Mouse (Mus musculus): ENCODE results near the gene Fscn1. TPM values are rescaled to one million over a fixed set of nuclear protein-coding genes. Genes with fewer than 3 reads are reported as not detected.

Gene Fscn1
- polyA plus RNA-seq, 1 experiment, result 115 TPM

DNA sequence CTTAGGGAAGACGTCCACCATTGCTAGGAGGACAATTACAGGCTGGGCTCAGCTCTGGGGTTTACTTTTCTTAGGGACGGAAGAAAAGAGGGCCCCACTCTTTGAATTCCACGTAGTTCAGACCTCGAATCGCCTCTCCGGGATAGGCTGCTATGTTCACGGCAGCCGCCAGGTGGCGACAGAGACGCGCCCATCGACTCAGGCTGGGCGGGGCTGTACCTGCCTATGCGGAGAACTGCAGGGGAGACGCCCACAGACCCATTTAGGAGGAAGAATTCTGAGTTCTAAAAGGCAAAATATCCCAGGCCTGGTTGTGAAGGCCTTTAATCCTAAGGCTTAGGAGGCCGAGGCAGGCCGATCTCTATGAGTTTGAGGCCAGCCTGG, 23.8 kb upstream of the Fscn1 start:
- H3K27me3 ChIP-seq (ENCODE audit: control insufficient read depth, insufficient read depth, low read length), result no peaks in the 10 kb centered on the region
- DNase-seq, result peak; percentile 74 to 86
- no peak overlapping the region for H3K27ac ChIP-seq (ENCODE audit: insufficient read depth, low read length)
- no peak for TF ChIP-seq POLR2A (IDR thresholded peaks at IDR 0.05; ENCODE audit: borderline replicate concordance, insufficient read depth, low read length)
- TF ChIP-seq CTCF (IDR thresholded peaks at IDR 0.05; ENCODE audit: borderline replicate concordance, insufficient read depth, low read depth, low read length), result peak; percentile 88
- peaks cover 7% of the 10 kb centered on the region; the same call in 1 of the 2 replicates for H3K4me1 ChIP-seq (ENCODE audit: control insufficient read depth, insufficient read depth, low read length)
- H3K4me3 ChIP-seq (replicated peaks; ENCODE audit: insufficient read depth, low read depth, low read length), result peak overlapping the region; percentile 35
- WGBS, result 6% methylated on average over 17 of the region's 17 CpGs

DNA sequence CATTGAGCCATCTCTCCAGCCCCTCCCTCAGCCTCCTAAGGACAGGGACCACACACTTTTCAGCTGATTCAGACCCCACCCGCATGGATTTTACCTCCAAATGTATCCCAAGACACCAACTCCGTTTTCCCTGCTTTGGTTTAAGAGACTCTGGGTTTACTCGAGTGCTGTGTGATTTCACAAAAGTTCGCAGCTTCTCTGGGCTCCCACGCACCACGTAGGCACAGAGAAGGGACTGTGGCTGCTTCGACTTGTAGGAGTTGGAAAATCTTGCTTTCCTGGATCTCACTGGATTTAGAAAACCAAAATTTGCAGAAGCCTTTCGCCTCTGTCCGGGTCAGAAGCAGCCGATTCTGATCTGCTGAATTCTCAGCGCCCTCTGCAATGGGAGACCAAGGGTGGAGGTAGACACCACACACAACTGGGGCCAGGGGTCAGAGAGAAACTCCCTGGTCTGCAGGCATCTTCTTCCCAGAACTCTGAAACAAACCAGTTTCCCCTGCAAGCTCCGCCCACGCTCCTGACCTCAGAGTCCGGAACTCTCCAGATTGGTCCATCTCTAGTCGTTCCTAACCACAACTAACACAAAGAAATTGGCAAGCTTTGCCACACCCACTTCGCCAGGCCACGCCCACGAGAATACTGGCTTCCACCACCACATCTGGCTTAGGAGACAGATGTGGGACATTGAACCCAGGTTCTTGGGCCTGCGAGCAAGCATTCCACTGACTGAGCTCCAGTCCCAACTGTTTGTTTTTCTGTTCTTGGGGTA, 22.0 kb upstream of the Fscn1 start:
- Histone ChIP-seq H3K27me3 (ENCODE audit: control insufficient read depth, insufficient read depth, low read length) (no peaks in the 10 kb centered on the region), H3K4me1 (ENCODE audit: control insufficient read depth, insufficient read depth, low read length) (no peaks in the 10 kb centered on the region; the same call in 1 of the 2 replicates), H3K27ac (ENCODE audit: insufficient read depth, low read length) (no peak overlapping the region), H3K4me3 (replicated peaks; ENCODE audit: insufficient read depth, low read depth, low read length) (no peak overlapping the region)
- WGBS, result 53% methylated on average over 19 of the region's 19 CpGs
- TF ChIP-seq CTCF (IDR thresholded peaks at IDR 0.05; ENCODE audit: borderline replicate concordance, insufficient read depth, low read depth, low read length) (no peak), POLR2A (IDR thresholded peaks at IDR 0.05; ENCODE audit: borderline replicate concordance, insufficient read depth, low read length) (no peak)
- DNase-seq, result no peak

DNA sequence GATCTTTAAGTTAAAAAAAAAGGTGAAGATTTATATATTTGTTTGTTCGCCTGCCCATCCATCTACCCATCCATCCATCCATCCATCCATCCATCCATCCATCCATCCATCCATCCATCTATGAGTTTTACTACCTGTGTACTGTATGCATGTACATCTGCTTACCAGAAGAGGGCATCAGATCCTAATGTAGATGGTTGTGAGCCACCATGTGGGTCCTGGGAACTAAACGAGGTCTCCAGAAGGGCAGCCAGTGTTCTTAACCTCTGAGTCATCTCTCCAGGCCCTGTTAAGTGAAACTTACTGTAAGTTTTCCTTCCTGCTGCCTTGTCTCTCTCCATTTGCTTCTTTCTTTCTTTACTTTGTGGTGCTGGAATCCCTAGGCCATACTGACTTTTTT, 19.8 kb upstream of the Fscn1 start:
- 77% methylated on average over 2 of the region's 2 CpGs for whole genome bisulfite sequencing
- H3K4me1 ChIP-seq (ENCODE audit: control insufficient read depth, insufficient read depth, low read length), result no peaks in the 10 kb centered on the region; the same call in 1 of the 2 replicates
- H3K27me3 ChIP-seq (ENCODE audit: control insufficient read depth, insufficient read depth, low read length), result no peaks in the 10 kb centered on the region
- no peak overlapping the region for H3K4me3 ChIP-seq (replicated peaks; ENCODE audit: insufficient read depth, low read depth, low read length)
- TF ChIP-seq CTCF (IDR thresholded peaks at IDR 0.05; ENCODE audit: borderline replicate concordance, insufficient read depth, low read depth, low read length) (no peak), POLR2A (IDR thresholded peaks at IDR 0.05; ENCODE audit: borderline replicate concordance, insufficient read depth, low read length) (no peak)
- H3K27ac ChIP-seq (ENCODE audit: insufficient read depth, low read length), result no peak overlapping the region
- no peak for DNase-seq

DNA sequence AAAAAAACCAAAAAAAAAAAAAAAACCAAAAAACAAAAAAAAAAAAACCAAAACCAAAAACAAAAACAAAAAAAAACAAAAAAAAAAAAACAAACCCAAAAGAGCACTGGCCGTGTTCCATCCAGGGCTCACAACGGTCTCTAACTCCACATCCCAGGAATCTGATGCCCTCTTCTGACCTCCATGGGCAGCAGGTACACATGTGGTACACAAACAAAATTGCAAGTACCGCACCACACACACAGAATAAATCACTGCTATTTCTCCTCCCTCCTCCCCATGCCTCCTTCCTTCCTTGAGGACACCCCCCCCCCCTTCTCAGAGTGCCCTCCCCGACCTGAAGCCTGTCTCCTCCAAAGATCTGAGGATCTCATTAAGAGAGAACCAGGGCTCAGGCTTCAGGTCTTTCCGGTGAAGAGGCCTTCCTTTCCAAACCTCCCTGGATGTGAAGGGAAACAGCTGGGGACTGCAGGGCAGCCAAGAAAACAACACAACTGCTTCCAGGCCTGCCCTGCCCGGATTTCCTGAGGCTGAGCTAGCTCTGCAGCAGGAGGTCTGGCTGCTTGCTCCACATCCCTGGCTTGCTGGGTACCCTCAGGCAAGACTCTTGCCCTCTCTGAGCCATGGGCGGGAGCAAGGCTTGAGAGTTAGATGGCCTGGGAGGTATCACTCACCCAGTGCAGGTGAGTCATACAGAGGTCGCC, 15.0 kb upstream of the Fscn1 start:
- 62% methylated on average over 8 of the region's 8 CpGs for WGBS
- TF ChIP-seq CTCF (IDR thresholded peaks at IDR 0.05; ENCODE audit: borderline replicate concordance, insufficient read depth, low read depth, low read length) (no peak), POLR2A (IDR thresholded peaks at IDR 0.05; ENCODE audit: borderline replicate concordance, insufficient read depth, low read length) (no peak)
- no peaks in the 10 kb centered on the region for H3K27me3 ChIP-seq (ENCODE audit: control insufficient read depth, insufficient read depth, low read length)
- no peaks in the 10 kb centered on the region for H3K4me1 ChIP-seq (ENCODE audit: control insufficient read depth, insufficient read depth, low read length)
- no peak overlapping the region for H3K4me3 ChIP-seq (replicated peaks; ENCODE audit: insufficient read depth, low read depth, low read length)
- no peak overlapping the region for H3K27ac ChIP-seq (ENCODE audit: insufficient read depth, low read length)
- no peak for DNase-seq

GRCm38 (mm10) chr5:142947460-142947859, 12.7 kb upstream of the Fscn1 start:
- no peak for DNase-seq
- Histone ChIP-seq H3K27me3 (ENCODE audit: control insufficient read depth, insufficient read depth, low read length) (no peaks in the 10 kb centered on the region), H3K4me3 (replicated peaks; ENCODE audit: insufficient read depth, low read depth, low read length) (no peak overlapping the region), H3K27ac (ENCODE audit: insufficient read depth, low read length) (no peak overlapping the region), H3K4me1 (ENCODE audit: control insufficient read depth, insufficient read depth, low read length) (no peaks in the 10 kb centered on the region)
- TF ChIP-seq CTCF (IDR thresholded peaks at IDR 0.05; ENCODE audit: borderline replicate concordance, insufficient read depth, low read depth, low read length) (no peak), POLR2A (IDR thresholded peaks at IDR 0.05; ENCODE audit: borderline replicate concordance, insufficient read depth, low read length) (no peak)
- WGBS, result 90% methylated on average over 7 of the region's 7 CpGs

DNA sequence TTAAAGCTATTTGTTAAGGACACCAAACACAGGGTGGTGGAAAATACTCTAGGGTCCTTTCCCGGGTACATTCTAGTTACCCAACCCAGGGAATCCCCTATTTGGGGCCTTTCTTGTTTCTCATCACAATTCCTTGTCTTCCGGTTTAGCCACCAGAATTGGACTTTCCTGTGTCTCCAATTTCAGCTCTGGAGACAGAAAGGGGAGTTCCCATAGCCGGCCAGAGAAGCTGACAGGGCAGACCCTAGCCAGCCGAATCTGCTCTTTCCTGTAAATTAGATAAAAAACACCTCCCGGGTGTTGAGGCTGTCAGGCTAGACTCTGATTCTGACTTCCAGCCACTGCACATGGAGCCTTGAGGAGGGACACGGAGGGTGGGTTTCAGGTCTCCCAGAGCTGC, 10.6 kb upstream of the Fscn1 start:
- H3K4me3 ChIP-seq (replicated peaks; ENCODE audit: insufficient read depth, low read depth, low read length), result no peak overlapping the region
- H3K4me1 ChIP-seq (ENCODE audit: control insufficient read depth, insufficient read depth, low read length), result no peaks in the 10 kb centered on the region; the same call in 1 of the 2 replicates
- no peak for DNase-seq
- TF ChIP-seq CTCF (IDR thresholded peaks at IDR 0.05; ENCODE audit: borderline replicate concordance, insufficient read depth, low read depth, low read length) (no peak), POLR2A (IDR thresholded peaks at IDR 0.05; ENCODE audit: borderline replicate concordance, insufficient read depth, low read length) (no peak)
- H3K27me3 ChIP-seq (ENCODE audit: control insufficient read depth, insufficient read depth, low read length), result no peaks in the 10 kb centered on the region
- no peak overlapping the region for H3K27ac ChIP-seq (ENCODE audit: insufficient read depth, low read length)
- WGBS, result 69% methylated on average over 6 of the region's 6 CpGs

GRCm38 (mm10) chr5:142950405-142950804, 9.7 kb upstream of the Fscn1 start:
- no peaks in the 10 kb centered on the region; the same call in 1 of the 2 replicates for H3K4me1 ChIP-seq (ENCODE audit: control insufficient read depth, insufficient read depth, low read length)
- peak in 1 of 2 experiments; percentile 44 for DNase-seq

More at GRCm38 (mm10) chr5:142950405-142950804, 9.7 kb upstream of the Fscn1 start:
- H3K27ac ChIP-seq (ENCODE audit: insufficient read depth, low read length), result no peak overlapping the region
- no peak overlapping the region for H3K4me3 ChIP-seq (replicated peaks; ENCODE audit: insufficient read depth, low read depth, low read length)
- H3K27me3 ChIP-seq (ENCODE audit: control insufficient read depth, insufficient read depth, low read length), result no peaks in the 10 kb centered on the region
- 2% methylated on average over 6 of the region's 6 CpGs for WGBS
- TF ChIP-seq CTCF (IDR thresholded peaks at IDR 0.05; ENCODE audit: borderline replicate concordance, insufficient read depth, low read depth, low read length) (no peak), POLR2A (IDR thresholded peaks at IDR 0.05; ENCODE audit: borderline replicate concordance, insufficient read depth, low read length) (no peak)
